Mouse (Mus musculus) adrenal gland, adult (tissue): ENCODE results near the gene Evx2.

Experiments
- DNase-seq, 2 experiments: peaks; one replicate each; pipeline ENCODE4 v3.0.0; 2022 to 2023; ENCODE audit warnings: low spot score in 1 of 2; ENCODE audit not compliant: inconsistent age in 2 of 2

Gene Evx2

GRCm38 (mm10) chr2:74681594-74682531 is 22.5 kb upstream of the Evx2 start:
- DNase-seq, result peak in 1 of 2 experiments; percentile 56

- no peak for DNase-seq
Measured at GRCm38 (mm10) chr2:74680561-74681398, 21.4 kb upstream of the Evx2 start.

GRCm38 (mm10) chr2:74679980-74680379 is 20.6 kb upstream of the Evx2 start:
- DNase-seq, result no peak

GRCm38 (mm10) chr2:74679596-74679971 is 20.2 kb upstream of the Evx2 start:
- DNase-seq, result peak in 1 of 2 experiments; percentile 41

- DNase-seq, result no peak
Measured at GRCm38 (mm10) chr2:74678891-74679595, 19.7 kb upstream of the Evx2 start, which contains the start of gene Hoxd11. Gene Hoxd11, plus strand, starts transcription at chr2:74679557.

- no peak for DNase-seq
Measured at GRCm38 (mm10) chr2:74677106-74677505, 17.7 kb upstream of the Evx2 start.

- no peak for DNase-seq
Measured at GRCm38 (mm10) chr2:74676376-74677052, 17.2 kb upstream of the Evx2 start.

- DNase-seq, result no peak
Measured at GRCm38 (mm10) chr2:74675666-74676282, 16.4 kb upstream of the Evx2 start.

GRCm38 (mm10) chr2:74674881-74675665 is 15.7 kb upstream of the Evx2 start, which contains the start of gene Hoxd12:
Gene Hoxd12, plus strand, starts transcription at chr2:74675013.
- DNase-seq, result peak in 1 of 2 experiments; percentile 23

GRCm38 (mm10) chr2:74673835-74674425 is 14.6 kb upstream of the Evx2 start:
- DNase-seq, result no peak

- peak; percentile 50 to 76 for DNase-seq
Measured at GRCm38 (mm10) chr2:74672481-74673362, 13.4 kb upstream of the Evx2 start.

GRCm38 (mm10) chr2:74671847-74672246 is 12.5 kb upstream of the Evx2 start:
- no peak for DNase-seq

- no peak for DNase-seq
Measured at GRCm38 (mm10) chr2:74670632-74671188, 11.4 kb upstream of the Evx2 start.

- no peak for DNase-seq
Measured at GRCm38 (mm10) chr2:74669650-74670235, 10.4 kb upstream of the Evx2 start.

- DNase-seq, result no peak
Measured at GRCm38 (mm10) chr2:74669230-74669578, 9.8 kb upstream of the Evx2 start.

GRCm38 (mm10) chr2:74668370-74669229 is 9.2 kb upstream of the Evx2 start:
- peak in 1 of 2 experiments; percentile 69 for DNase-seq
